Mouse (Mus musculus) adipocyte (in vitro differentiated cells): ENCODE results near the gene Mrps6.
A peak's percentile ranks its signal among the peaks of the same experiment; 100 is the strongest.

Experiments used
- DNase-seq: peaks from one replicate; pipeline ENCODE4 v3.0.0-alpha.2; 2016; ENCODE audit warnings: low spot score

Gene Mrps6

DNA sequence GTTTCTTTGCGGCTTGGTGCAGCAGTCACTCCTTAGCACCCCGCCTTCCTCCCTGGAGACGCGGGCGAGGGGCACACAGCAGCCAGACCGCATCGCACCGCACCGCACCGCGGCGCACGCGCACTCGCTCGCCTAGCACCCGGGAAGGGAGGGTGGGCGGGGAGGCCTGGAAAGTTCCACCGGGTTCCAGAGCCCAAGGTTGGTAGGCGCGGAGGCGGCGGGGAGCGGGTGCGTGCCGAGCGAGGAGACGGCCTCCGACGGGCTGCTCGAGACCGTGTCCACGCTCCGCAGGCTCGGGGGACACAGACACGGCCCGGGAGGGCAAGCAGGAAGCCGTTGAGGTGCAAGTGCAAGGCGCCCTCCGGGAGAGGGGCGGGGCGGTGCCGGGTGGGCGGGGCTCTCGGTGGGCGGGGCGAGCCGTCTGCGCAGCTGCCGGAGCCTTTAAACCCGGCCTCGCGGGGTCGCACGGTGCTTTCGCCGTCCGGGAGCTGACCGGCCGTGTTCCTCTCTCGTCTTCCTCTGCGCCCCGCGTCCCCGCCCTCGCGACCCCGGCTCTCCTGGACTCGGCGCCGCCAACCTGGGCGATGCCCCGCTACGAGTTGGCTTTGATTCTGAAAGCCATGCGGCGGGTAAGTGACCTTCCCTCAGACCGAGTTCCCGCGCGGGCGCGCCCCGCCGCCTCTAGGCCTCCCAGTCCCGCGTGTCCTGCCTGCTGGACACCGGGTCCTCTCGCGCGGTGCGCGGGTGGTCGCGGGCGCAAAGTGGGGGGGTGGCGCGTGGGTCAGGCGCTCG is at the start of gene Mrps6, which contains the start of the genes Gm49711 and Slc5a3:
Gene Mrps6 (plus strand): TSS at position 419 of the 792 bp plus-strand sequence.
Gene Gm49711 (plus strand): TSS at position 465 of the 792 bp plus-strand sequence.
Gene Slc5a3 (plus strand): TSS at position 471 of the 792 bp plus-strand sequence.
- peak; percentile 88 for DNase-seq

DNA sequence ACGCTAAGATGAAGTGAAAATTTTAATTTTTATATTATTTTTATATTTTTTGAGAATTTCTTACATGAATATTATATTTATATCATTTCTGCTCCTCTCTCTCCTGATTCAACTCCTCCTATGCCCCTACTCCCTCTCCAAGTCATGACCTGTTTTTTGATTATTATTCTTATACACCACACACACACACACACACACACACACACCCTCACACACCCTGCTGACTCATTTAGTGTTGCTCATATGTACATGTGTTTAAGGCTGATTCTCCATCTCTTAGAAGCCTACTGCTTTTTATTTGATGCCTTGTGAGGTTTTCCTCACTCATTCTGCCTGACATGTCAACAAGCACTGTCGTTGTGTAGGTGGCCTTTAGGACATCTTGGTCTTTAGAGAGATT is 48.5 kb upstream of the Mrps6 start:
- no peak for DNase-seq

DNA sequence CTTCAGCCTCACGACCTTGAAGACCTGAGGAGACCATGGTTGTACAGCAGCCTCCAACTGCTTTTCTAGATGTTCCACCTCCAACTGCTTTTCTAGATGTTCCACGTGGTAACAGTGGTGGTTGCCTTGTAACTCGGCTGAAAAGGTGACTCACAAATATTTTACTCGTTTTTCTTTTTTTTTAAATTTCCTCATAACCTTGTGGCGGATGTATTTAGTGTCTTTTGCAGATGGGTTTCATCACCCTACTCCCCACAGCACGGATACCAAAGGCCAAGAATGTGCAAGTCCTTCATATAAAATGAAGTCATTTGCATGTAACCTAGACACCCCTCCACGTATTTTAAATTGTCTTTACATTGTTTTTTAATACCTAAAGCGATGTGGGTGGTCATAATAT is 41.3 kb upstream of the Mrps6 start:
- DNase-seq: no peak

DNA sequence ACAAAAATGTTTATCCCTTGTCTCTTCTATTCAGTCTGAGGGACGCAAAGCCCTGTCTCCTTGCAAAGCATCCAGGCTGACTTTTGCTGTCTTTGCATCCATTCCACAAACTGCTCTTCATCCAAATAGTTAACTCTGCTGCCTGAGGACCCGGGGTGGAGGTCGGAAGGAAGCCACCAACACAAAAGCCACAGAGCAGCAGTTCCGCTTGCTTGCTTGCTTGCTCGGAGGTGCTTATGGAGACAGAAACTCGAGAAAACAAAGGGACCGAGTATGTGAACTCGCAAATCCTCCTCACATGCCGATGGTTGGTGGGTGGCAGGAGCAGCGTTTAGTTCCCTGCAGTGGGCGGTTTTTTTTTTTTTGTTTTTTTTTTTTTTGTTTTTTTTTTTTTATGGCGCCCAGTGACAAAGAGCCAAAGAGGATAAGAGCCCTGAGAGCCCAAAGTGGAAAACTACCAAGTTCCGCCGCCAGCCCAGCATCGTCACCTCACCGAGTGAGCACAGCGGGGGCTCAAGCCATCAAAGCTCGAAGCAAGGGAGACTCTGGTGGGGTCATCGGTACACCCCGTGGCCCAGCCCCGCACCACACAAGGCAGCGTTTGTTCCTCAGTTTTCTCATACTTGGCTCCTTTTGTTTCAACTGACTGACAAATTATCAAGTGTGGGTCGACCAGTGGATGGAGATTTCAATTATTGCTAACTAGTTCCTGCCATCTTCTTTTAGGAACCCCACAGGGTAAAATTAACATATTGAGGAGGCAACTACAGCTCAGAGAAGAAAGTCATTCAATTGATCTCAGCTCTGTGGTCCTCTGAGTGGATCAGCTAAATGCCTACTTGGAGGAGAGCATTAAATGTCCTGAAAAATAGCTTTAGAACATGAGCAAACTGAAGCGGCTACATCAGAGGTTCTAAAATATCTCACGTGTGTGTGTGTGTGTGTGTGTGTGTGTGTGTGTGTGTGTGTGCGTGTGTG is 38.6 kb upstream of the Mrps6 start:
- DNase-seq: no peak

DNA sequence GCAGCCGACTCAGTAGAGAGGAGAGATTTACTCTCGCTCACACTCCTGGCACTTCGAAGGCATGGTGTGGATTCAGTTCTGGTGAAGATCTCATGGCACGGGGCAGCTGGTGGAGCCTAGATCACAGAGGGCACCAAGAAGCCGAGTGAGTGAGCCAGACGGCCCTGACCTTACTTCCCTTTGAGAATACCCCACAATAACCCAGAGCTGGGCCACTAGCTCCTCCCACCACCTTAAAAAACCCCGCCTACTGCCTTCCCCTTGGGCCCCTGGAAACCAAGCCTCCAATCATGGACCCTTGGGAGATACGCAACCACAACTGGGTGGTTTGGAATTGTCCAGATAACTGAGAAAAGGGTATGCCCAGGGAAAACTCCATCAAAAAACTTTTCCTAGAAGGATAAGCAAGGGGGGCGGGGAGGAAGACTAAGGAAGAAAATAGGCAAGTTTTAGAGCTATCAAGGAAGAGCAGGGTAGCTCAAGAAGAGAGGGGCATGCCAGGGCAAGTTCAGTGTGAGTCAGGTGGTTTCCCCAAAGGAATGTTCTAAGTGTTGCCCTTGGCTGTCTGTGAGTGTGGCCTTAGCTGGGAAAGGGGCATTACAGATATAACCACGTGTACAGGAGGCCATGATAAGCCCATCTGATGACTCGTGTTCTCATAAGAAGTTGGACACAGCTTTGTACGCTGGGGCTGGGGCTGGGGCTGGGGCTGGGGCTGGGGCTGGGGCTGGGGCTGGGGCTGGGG is 36.2 kb upstream of the Mrps6 start:
- no peak for DNase-seq

DNA sequence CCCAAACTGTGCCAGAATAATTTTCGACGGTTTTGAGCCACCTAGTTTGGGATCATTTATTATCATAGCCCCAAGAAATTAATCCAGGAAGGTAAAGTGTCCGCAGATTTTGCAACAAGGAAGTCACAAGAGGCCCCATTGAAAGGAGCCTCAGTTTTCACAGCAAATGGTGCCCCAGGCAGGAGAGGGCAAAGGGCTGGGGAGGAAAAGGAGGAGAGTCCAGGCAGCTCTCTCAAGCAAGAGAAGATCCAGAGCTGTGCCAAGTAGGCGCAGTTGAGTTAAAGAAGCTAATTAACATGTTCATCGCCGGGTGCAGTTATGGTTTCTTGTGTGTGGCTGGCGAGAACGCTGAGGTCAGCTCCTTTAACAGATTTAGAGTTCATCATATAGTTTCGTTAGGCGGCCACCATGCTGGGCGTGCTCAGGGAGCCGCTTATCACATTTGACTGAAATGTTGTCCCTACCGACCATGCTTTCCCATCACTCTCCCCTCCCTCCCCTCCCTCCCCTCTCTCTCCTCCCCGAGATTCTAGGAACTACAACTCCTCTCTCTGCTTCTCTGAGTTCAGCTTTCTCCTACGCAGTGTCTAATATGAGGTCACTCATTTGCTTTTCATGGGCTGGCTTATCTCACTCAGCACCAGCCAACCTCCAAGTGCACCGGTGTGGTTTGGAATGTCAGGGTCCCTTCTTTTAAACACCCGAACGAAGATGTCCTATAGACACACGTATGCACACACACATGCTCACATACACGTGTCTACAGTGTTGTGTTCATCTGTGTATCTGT is 35.4 kb upstream of the Mrps6 start:
- DNase-seq: peak; percentile 26

DNA sequence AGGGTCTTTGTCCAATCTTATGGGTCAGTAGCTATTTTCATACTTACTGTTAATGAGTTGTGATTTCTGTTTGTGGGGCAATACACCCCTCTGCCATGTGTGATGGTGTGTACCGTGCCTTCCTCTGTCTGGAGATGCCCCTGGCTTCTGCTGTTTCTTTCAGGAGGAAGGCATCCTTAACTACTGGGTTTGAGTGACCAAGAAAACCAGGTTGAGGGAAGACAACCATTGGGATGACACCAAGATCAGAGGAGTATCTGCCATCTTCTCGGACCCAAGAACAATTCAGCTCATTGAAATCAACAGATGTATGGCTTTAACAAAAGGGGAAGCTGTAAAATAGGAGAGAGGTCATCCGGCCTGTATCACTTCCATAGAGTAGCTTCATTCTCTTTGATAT is 24.8 kb upstream of the Mrps6 start:
- no peak for DNase-seq

DNA sequence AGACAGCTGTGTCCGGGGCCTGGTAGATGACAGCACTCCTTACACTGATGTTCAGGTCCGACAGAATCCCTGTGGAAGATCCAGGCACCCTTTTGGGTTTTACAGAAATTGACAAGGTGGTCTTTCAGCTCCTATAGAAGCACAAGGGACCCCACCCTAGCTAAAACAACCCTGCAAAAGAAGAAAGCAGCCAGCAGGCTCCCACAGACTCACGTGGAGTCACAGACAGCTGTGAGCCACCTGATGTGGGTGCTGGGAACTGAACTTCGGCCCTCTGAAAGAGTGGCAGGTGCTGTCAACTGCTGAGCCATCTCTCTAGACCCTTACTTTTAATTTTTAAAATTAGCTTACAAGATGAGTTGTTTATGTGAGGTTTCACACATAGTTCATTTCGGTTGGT is 23.4 kb upstream of the Mrps6 start:
- DNase-seq: no peak

DNA sequence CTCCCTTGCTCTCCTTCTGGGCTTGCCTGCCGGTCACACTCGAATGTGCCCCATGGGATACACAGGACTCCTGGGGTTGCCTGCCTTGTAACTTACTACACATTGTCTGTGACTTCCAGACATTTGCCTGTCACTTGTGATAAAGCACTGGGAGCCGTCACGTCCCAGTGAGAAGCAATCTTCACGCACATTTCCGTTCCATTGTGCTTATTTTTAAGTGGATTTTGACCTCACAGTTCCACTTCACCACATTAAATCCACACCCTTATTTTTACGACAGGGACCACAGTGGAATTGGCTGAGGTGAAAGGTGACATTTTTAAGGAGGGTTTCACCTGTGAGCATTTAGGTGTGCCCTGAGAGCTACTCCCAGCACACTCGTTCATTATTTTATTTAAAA is 21.4 kb upstream of the Mrps6 start:
- no peak for DNase-seq

DNA sequence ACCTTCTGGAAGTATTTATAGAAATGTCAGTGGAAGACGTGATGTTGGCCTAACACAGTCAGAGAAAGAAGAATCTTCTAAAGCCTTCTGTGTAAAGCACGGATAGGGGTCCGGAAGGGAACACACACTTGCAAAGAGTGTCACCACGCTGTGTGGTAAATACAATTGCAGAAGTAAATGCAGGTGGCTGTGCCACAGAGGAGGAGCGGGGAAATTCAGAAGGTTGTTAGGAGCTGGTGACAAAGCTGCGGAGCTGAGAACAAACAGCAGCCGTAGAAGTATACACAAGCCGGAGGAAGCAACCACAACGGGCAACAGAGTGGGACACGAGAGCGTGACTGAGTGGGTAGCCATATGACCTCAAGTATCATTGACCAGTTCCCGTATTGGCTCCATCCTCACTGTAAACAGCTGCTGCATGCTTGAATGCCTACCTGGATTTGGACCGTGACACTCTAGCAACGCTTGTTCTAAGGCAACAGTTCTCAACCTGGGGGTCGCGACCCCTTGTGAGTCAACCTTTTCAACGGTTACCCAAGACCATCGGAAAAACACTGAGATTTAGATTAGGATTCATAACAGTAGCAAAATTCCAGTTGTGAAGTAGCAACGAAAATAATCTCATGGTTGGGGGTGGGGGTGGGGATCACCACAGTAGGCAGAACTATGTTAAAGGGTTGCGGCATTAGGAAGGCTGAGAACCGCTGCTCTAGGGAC is 20.0 kb upstream of the Mrps6 start:
- DNase-seq: no peak

DNA sequence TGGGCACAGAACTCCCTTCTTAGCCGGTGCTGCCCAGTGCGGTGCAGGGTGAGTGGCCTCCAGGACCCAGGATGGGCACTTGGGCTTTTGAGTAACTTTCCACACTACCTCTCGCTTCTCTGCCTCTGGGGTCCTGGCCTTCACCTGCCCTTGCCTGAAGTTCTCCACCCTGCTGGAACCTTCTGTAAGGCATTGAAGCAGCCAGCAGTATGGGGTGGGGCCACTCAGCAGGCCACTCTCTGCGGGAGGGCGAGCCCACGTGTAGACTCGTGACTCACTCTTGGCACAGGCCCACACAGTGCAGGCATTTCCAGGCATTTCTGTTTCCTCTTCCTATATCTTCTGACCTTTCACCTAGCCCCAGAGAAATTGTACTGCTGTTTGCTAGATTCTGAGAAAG is 18.6 kb upstream of the Mrps6 start:
- DNase-seq: no peak

DNA sequence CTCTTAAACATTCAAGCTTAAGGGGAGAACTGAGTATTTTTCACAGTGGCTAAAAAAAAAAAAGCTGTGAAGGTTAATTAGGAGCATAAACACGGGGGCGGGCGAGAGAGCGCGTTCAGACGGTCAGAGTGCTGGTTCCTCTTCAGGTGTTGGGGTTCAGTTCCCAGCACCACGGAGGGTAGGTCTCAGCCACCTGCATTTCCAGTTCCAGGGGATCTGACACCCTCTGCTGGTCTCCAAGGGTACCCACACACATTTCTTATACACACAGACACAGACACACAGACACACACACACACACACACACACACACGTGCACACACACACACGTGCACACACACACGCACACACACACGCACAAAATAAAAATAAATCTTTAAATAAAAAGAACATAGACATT is 18.1 kb upstream of the Mrps6 start:
- no peak for DNase-seq

DNA sequence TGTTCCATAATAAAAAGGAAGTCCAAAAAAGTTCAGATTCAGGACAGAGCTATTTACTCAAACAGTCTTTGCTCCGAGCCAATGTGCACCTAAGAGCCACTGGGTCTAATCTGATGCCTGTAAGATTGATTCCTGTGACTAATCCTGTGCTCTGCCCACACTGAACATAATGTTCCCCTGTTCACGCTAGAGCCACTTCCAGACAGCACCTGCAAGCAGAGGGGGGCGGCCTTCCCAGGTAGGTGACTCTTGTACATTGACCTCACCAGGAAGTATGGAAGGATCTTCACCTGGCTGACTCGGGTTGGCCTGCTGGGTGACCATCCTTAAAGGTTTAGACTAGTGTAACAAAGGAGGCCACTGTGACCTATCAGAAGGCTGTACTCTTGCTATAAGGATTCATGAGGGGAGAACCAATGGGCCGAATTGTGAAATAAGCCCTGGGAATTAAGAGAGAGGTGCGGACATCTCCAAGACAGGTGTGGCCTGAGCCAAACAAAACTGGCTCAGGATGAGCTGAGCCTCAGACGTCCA is 6.2 kb upstream of the Mrps6 start:
- DNase-seq: no peak

DNA sequence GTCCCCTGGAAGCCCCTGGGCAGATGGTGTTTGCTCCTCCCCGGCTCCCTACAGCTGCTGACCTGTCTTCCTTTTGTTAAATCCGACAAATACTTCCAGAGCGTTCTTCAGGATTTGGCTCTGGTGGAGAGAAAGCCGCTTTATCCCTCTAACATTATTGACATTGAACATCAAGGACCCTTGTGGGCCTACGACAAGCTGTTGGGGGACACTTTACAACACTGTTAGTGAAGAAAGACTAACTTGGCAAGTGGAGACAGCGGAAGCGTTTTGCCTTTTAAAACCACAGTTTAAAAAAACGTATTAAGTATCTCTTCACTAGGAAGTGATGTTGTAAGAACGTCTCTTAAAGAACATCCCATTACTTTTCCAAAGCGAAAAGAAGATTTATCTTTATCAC is 5.5 kb upstream of the Mrps6 start:
- DNase-seq: no peak

DNA sequence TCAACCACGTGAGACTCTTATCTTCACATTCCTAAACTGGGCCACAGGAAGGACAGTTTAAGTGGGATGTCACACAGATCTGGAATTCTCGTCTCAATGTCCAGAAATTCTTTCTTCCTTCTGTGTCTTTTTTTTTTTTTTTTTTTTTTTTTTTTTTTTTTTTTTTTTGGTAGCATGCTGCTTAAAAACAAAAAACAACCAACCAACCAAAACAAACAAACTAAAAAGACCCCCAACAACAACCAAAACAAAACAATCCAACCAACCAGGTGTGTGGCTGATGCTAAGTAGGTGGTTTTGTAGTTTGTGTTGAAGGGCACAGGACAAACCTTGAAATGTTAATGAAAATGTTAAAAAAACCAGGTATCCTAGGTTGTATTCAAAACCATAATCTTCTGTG is 1.4 kb upstream of the Mrps6 start:
- no peak for DNase-seq

DNA sequence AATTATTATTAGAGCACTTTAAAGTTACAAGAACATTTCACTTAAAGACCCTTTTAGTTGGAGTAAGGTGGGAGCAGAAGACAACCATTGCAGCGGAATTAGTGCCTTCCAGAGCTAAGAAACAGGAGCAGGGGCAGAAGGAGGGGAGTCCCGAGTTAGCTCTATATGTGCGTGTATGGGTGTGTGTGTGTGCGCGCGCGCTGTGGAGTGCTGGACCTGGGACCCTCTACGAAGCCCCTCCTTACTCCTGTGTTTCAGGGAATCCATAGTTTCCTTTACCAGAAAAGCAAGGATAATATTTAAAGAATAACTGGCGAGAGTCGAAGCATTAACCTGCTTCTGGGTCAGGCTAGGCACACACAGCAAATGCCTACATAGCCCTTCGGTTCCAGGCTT is 616 bp upstream of the Mrps6 start:
- no peak for DNase-seq

DNA sequence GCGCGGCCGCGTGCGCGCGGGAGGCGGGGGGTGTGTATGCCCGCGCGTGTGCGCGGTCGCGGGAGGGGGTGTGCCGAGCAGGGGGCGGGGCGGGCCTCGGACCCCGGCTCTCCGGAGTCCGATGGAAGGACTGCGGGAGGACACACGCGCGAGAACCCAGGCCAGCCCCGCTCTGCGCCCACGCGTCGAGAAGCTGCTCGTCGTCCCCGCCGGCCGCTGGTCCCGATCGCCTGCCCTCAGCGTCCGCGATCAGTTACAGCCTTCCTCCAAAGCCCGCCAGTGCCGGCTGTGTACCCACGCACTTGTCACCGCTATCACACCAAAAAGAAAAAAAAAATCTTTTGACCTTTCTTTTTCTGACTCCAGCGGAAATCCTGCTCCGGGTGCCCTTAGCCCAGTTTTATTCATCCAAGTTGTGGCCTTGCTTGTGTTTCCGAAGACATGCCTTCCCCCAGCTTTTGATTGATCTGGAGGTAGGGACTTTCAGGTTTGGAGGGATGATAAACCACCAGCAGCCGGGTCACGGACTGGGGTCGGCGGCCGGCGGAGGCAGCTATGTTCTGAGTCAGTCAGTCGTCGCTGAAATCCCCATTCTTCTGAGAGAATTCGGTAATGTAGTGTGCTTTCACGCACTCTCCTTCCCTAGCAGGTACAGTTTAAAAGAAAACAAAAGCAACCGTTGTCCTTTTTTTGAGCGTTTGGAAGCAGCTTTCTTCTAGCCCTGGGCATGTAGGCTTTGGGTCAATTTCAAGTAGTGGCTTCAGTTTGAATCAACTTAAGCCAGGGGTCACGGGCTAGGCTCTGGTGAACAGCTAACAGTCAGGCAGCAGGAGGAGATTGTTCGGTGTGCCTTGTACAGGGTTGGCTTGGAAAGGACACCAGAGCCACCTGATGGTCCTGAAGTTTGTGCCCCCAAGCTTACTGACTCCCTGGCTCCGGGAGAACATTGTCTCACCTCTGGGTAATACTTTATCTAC is 862 bp downstream of the Mrps6 start:
- peak; percentile 81 for DNase-seq

DNA sequence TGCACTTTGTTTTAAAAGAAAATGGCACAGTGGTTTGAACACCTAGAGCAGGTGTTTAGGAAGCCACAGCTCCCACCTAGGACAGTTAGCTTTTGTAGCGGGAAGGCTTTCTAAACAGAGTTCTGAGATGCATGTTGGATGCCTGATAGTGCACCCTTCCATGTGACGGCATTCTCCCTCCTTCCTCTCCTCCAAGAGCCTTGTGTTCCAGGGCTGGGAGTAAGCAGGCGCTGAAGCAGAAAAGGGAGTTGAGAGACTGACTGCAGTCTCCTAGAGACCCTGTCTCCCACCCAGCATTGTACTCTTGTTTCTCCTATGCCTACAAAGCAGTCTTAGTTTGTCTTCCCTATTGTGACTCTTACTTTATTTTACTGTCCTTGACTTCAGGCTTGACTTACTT is 2.1 kb downstream of the Mrps6 start:
- DNase-seq: no peak

DNA sequence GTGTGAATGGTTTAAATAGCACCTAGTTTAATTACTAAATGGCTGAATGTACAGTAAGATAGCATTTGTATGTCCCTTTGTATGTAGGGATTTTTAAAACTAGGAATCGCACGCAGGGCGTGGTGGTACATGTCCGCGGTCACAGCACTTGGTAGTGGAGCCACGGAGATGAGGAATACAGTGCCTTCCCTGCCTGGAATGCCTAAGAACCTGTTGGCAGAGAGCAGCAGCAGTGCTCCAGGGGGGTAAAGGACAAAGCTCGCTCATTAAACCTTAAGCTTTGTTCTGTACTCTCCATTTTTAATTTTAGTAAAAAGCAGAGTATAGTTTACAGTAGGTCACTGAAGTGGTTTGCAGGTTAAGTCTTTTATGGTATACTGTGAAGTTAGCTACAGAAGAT is 3.5 kb downstream of the Mrps6 start:
- DNase-seq: no peak
